Mouse (Mus musculus) lung, adult 2 months (tissue): Measurements from ENCODE around the gene Ssh2.

Experiments
- CTCF ChIP-seq: fragments of 200-500 bp; IDR thresholded peaks from 2 replicates; pipeline ENCODE4 v1.5.1; 2011; ENCODE audit warnings: mild to moderate bottlenecking, low read length, control low read depth; ENCODE audit not compliant: insufficient read depth
- POLR2A ChIP-seq: fragments of 200-500 bp; IDR thresholded peaks from 2 replicates; pipeline ENCODE4 v1.6.1; 2011; ENCODE audit warnings: low read depth, mild to moderate bottlenecking, control low read depth, low read length, borderline replicate concordance; ENCODE audit errors: extremely low read depth

- TF ChIP-seq CTCF = no peak
- no peak for TF ChIP-seq POLR2A
Measured at GRCm38 (mm10) chr11:77498261-77499139, 282.4 kb downstream of the Ssh2 start.
